Mouse (Mus musculus) cerebellum, adult 9-10 months (tissue): ENCODE data around the gene Ccdc80.

ENCODE experiments used
- DNase-seq: peaks from one replicate; pipeline ENCODE4 v3.0.0; 2022

Ccdc80 gene

GRCm38 (mm10) chr16:45118760-45119159 is 25.6 kb downstream of the Ccdc80 start:
- no peak for DNase-seq

GRCm38 (mm10) chr16:45120844-45121425 is 27.7 kb downstream of the Ccdc80 start:
- DNase-seq: peak; percentile 70

GRCm38 (mm10) chr16:45122571-45122970 is 29.4 kb downstream of the Ccdc80 start:
- DNase-seq: peak; percentile 28

GRCm38 (mm10) chr16:45124230-45125203 is 31.3 kb downstream of the Ccdc80 start:
- DNase-seq: no peak

- no peak for DNase-seq
Measured at GRCm38 (mm10) chr16:45127936-45128710, 34.9 kb downstream of the Ccdc80 start.

GRCm38 (mm10) chr16:45141711-45142110 is 48.5 kb downstream of the Ccdc80 start:
- no peak for DNase-seq

- no peak for DNase-seq
Measured at GRCm38 (mm10) chr16:45142565-45142964, 49.4 kb downstream of the Ccdc80 start.

GRCm38 (mm10) chr16:45145119-45145518 is 51.9 kb downstream of the Ccdc80 start:
- DNase-seq: no peak

- no peak for DNase-seq
Measured at GRCm38 (mm10) chr16:45148488-45149082, 55.4 kb downstream of the Ccdc80 start.

GRCm38 (mm10) chr16:45154741-45155250 is 61.6 kb downstream of the Ccdc80 start:
- no peak for DNase-seq

GRCm38 (mm10) chr16:45158136-45158521 is 64.9 kb downstream of the Ccdc80 start:
- DNase-seq: peak; percentile 86

GRCm38 (mm10) chr16:45158522-45159388 is 65.6 kb downstream of the Ccdc80 start, which contains the start of the genes Slc35a5 and Atg3:
Gene Slc35a5, minus strand, starts transcription at chr16:45158706.
Gene Atg3, plus strand, starts transcription at chr16:45158785.
- DNase-seq: peak; percentile 95

GRCm38 (mm10) chr16:45159389-45159716 is 66.2 kb downstream of the Ccdc80 start:
- no peak for DNase-seq
